Mouse (Mus musculus) cerebellum, adult 8-10 months (tissue): ENCODE measurements around the gene Stard10.

ENCODE experiments used
- DNase-seq: peaks from one replicate; pipeline ENCODE4 v3.0.0; 2022

Gene Stard10

DNA sequence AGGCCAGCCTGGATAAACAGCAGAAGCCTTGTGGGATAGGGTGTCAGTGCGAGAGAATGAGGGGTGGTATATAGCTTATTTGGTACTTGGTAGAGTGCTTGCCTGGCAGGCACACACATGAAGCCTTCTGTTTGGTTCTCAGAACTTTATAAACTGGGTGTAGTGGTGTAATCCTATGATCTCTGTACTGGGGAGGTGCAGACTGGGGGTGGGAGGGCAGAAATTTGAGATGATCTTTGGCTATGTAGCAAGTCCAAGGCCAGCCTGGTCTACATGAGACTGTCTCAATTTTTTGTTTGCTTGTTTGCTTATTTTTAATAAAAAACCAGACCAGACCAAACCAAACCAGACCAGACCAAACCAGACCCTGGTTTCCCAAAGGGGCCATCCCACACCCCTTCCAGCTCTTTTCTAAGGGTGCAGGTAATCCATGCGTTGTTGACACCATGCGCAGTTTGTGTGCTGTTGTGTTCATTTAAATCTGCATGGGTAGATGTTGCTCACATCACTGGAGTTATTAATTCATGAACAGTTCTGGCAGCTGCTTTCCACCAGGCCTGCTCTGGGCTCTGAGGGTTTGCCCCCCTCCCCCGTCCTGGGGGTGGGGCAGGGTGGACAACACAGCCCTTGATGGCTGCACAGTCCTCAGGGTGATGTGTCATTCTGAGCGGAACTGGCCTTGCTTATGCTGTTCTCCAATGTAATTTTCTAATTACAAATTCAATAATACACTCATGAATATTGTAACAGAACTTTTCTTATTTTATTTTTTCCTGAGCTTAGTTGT is 15.4 kb downstream of the Stard10 start:
- no peak for DNase-seq

DNA sequence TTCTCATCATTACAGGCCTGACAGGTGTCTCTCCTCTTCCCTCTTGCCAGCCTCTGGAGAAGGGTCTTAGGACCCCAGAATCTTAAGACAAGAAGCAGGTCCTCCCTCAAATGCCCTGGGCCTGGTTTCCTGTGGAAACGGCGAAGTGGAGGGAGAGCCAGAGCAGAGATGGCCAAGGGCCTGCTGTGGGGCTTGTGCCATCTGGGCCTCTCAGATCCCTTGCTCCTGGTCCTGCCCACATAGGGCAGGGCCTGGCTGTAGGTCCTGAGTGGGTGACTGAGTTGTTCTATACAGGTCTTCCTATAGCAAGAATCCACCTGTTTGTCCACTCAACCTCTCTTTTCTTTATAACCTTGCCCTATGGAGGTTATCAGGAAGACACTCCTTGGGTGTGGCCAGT is 18.3 kb downstream of the Stard10 start:
- peak; percentile 48 for DNase-seq

DNA sequence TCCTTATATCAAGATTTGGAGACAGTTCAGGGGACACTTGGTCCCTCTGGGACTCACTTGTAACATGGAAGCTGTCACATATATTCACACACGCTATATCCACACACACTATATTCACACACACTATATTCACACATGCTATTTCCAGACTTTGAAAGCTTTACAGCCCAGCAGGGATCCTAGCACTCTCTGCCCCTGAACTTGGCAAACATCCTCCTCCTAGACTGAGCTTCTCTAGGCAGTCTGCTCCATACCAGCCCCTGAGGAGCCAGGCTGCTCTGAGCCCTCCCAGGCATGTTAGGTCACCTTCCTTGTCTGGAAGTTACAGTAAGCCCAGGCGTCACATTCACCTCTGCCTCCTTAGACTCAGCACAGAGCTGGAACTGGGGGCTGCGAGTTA is 19.8 kb downstream of the Stard10 start:
- no peak for DNase-seq

DNA sequence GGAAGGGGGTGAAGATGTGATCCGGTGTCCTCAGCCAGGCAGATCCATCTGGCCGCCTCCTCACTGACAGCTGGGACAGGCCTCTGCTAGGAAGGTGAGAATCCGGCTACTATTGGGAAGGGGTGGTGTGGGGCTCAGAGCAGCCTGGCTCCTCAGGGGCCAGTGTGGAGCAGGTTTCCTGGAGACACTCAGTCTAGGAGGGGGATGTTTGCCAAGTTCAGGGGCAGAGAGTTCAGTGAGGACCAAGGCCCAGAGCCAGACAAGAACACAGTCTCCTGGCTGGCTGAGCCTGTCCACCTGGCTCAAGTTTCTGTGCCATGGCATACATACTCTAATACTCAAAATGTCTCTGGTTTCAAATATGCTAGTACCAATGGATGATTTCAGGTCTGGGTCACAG is 20.5 kb downstream of the Stard10 start:
- DNase-seq: peak; percentile 61

DNA sequence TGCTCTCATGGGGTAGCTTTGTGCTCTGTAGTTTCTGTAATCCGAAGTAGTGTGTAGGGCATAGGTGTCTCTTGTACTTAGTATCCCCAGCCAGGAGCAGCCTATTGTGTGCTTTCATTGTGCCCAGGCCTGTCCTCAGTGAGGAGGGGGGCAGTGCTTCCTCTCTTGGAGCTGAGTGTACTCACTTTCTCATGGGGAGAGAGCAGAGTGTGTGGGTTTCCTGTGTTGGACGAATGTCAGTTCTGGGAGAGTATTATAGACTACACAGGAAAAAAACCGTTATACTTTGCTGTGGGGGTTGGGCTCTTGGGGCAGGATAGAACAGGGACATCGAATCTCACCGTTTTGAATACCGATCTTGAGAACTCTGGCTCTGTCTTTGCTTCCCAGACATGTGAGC is 24.5 kb downstream of the Stard10 start:
- DNase-seq: no peak

DNA sequence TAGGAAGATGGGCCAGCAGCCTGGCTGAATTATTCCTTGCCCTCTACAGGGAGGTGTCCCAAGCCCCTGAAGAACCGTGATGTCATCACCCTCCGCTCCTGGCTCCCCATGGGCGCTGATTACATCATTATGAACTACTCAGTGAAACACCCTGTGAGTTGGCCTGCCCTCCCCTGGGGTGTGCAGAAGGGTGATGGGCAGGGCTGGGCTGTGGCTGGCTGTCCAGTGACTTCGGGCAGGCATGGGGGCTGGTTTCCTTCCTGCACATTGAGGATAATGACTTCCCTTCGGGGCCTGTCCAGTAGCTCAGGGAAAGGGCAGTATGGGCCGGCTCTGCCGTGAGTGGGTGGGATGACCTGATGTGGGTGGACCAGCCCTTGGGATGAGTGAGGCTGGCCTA is 26.2 kb downstream of the Stard10 start:
- no peak for DNase-seq

DNA sequence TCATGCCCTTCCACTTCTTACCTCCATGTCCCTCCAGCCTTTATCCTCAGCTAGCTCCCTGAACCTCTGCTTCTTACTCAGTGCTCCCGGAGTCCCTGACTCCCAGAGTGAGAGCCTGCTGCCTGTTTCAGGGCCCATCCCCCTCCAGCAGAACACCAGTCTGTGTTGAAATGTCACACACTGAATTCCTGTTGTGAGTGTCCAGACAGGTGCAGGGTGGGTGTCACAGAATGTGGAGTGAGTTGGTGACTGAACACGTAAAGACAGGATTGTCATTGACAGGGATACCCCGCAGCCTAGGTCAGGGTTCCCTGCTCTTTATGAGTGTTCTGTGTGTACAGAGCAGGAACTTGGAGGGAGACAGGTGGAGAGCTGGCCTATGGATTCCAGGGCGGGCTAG is 28.0 kb downstream of the Stard10 start:
- no peak for DNase-seq

DNA sequence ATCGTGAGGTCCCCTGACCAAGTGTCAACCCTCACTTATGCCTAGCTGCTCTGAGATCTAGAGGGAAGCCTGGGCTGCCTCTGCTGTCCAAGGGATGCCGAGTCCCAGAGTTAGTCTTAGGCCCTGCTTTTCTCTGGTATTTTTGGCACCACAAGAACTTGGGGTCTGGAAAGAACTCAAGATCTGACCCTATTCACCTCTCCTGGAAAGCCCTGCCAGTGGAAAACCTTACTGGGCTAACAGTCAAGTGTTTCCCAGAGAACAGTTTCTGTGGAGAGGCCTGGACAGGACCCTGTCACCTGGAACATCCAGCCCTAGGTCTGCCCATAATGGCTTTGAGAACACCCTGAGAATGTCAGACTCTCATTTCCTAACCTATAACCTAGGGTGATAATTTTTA is 30.1 kb downstream of the Stard10 start:
- DNase-seq: no peak

DNA sequence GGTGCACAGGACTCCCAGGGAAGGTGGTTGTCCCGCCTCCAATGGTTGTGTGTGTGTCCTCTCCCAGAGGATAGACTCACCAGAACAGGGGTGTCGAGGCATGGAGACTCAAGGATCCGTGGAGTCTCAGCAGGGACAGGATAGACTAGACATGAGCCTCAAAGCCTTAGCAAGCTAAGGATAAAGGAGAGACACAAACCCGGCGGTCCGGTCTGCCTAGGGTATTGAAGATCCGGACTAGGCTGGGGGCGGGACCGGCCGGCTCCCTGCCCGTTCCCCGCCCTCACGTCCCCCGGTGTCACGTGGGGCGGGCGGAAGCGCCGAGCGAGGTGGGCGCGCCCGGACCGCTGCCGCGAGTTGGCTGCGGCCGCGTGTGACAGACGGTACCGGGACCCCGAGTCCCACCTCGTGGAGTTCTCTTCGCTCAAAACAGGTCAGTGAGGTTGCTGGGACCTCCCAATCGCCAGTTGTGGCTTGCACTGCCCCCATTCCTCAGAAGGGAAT is 30.9 kb downstream of the Stard10 start, which contains the start of gene Arap1:
Gene Arap1 (plus strand): TSS at position 301 of the 504 bp plus-strand sequence.
- no peak for DNase-seq

DNA sequence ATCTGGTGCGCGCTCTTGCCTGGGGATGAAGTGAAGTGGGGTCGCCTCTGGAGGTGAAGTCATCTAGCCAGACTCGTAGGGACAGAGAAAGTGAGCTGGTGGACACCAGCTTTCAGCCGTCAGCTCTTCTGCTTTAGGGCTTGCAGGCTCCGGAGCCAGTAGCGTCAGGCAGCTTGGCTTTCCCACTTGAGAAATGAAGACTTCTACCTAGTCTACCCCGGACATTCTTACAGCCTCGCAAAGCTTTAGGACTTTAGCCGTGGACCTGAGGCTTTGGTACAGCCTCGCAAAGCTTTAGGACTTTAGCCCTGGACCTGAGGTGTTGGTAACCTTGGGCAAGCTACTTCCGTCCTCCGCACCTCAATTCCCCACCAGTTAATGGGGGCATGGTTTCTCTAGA is 31.4 kb downstream of the Stard10 start:
- DNase-seq: no peak

DNA sequence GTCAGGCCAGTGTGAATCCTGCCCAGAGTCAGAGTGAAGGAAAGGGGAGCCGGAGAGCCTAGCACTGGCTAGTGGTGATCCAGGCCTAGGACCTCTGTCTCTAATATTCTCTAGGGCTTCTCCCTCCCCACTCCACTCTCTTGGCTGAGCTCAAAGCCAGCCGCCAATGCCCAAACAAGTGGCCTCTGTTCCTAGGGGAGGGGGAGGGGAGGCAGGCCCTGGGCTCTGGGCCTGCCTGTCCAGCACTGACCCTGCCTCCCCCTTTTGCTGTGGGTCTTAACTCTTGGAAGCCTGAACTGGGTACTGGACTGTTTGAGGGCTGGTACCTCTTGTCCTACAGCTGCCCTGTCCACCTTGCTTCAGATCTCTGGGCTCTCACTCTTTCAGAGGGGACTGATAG is 33.0 kb downstream of the Stard10 start:
- DNase-seq: no peak

DNA sequence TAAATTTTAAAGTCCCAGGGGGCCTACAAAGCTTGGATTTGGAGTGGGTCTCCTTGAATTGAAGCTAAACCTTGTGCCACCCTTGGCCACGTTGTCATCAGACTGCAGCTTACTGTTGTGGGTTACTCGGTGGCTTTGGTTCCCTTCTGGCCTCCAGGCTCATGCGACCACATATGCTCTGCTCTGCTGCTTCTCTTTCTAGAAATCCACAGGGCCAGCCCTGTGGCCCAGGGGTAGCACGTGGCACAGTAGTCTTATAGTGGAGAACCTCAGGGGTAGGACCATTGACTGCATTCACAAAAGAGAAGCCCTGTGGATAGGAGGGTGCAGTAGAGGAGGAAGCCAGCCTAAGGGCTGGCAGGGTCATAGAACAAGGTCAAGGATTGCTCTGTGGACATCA is 35.5 kb downstream of the Stard10 start:
- DNase-seq: no peak

DNA sequence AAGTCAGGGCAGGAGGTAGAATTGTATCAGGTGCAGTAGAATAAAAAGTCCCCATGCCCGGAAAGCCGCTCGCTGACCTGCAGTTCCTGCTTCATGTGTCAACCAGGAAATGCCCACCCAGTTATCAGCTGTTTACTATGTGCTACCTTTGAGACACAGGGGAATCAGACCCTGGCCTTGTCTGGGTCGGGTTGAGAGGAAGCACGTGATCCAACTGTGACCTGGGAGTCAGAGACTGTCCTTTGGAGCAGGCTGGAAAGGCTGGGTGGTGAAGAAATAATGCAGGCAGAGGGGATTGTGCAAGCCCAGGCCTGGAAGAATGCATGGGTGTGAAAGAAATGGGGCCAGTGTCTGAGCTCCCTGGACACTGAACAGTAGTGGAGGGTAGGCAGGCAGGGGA is 37.5 kb downstream of the Stard10 start:
- DNase-seq: no peak

DNA sequence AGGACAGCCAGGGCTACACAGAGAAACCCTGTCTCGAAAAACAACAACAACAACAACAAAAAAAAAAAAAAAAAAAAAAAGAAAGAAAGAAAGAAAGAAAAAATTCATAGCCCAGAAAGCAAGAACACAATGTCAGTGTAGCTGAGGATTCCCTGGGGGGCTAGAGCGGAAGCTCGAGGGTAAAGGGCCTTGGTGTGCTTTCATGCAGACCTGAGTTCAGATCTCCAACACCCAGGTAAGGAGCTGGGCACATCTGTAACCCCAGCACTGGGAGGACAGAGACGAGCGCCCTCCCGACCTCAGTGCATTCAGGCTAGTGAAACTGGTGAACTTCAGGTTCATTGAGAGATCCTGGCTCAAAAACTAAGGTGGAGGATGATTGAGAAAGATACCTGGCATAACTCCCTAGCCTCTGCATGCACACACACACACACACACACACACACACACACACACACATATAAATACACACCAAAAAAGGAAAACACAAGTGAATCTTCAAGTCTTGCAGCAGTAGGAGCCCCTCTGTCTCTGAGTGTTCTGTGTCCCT is 38.7 kb downstream of the Stard10 start:
- DNase-seq: no peak

DNA sequence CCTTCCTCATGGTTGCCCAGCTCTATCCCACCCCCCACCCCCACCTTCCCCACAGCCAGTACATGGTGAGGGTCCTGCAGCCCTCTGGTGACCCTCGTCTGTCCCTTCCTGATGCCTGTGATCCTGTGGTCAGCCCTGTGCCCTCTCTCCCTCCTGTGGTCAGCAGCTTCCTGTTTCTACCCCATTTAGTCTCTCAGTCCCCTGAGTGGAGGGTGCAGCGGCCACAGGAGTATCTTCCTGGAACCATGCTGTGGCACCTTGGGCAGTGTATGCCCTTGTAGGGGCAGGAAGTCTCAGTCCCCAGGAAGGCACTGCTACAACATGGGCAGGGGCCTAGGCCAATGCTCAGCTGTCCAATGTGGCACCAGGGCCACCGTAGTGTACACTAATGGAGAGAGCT is 40.0 kb downstream of the Stard10 start:
- no peak for DNase-seq

DNA sequence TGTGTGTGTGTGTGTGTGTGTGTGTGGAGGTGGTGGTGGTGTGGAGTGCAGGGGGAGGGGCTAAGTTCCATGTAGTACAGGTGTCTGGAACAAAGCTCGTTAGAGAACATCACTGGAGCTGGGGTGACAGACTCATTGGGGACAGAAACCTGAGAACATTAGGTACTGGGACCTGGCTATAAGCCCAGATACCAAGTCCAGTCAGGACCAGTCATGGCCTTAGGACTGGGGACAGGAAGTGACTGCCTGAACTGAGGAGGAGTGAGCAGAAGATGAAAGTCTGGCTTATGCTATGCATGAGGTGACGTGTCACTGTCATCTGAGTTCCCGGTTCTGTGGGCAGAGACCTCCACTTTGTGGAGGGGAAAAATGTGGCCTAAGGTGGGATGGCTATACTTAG is 43.5 kb downstream of the Stard10 start:
- no peak for DNase-seq

DNA sequence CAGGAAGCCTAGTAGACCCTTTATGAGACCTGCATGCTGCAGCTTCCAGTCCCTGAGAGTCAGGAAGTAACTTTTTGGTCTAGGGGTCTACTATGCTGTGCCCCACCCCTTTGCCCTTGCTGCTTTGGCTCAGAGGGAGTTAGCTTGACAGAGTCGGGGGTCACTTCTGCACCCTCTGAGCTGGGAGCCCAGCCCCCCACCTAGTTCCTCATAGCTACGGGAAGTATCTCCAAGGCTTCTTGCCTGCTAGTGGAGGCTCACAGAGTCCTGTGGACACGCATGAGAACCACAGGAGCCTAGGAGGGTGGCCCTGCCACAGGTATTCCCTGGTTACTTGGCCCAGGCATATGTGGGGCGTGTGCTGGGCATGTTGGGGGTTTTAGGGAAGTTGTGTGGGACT is 44.1 kb downstream of the Stard10 start:
- no peak for DNase-seq

DNA sequence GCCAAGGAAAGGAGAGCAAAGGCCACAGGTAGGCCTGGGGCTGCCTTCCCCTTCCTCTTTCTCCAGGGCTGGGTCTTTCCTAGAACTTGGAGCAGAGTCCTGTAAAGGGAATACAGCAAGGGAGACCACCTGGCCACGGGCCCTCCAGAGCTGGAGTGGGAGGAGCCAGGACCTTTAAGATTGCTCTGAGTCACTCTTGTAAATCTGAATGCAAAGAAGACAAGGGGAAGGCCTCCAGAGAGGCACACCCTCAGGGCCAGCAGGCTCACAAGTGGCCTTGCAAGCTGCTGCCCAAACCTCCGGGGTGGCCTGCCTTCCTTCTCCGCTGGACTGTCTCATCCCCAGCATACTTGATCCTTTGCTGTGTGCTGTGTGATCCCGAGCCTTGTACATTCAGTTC is 44.9 kb downstream of the Stard10 start:
- DNase-seq: no peak

DNA sequence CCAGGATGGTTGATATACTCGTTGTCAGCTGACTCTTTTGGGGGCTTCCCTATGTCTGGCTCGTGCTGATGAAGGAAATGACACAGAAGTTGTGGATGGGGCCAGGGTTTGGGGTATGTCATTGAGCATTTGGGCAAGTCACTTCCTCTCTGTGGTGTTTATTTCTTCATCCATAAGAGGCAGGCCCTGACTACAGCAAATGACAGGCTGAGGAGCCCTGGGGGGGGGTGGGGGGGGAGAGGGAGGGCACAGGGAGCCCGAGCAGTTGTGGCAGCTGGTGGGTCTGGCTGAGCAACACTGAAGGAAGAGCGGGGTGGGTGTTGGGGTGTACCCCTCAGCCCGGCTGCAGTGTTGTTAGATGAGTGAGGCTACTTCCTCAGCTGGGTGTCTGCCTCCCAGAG is 45.9 kb downstream of the Stard10 start:
- DNase-seq: no peak

DNA sequence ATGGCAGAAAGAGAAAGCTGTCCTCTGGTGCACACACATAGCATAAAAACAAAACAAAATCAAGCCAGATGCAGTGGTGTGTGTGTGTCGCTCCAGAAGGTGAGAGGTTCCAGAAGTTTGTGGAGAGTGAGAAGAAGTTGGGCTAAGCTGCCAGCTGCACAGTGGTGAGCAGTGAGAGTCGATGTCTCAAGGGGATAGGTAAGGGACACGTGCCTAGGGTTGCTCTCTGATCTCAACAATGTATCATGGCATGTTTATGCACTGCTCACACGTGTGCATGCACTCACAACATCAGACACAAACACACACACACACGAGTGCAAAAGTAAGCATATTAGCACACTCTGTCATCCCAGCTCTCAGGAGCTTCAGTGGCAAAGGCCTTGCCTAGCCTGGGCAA is 47.0 kb downstream of the Stard10 start:
- DNase-seq: no peak

DNA sequence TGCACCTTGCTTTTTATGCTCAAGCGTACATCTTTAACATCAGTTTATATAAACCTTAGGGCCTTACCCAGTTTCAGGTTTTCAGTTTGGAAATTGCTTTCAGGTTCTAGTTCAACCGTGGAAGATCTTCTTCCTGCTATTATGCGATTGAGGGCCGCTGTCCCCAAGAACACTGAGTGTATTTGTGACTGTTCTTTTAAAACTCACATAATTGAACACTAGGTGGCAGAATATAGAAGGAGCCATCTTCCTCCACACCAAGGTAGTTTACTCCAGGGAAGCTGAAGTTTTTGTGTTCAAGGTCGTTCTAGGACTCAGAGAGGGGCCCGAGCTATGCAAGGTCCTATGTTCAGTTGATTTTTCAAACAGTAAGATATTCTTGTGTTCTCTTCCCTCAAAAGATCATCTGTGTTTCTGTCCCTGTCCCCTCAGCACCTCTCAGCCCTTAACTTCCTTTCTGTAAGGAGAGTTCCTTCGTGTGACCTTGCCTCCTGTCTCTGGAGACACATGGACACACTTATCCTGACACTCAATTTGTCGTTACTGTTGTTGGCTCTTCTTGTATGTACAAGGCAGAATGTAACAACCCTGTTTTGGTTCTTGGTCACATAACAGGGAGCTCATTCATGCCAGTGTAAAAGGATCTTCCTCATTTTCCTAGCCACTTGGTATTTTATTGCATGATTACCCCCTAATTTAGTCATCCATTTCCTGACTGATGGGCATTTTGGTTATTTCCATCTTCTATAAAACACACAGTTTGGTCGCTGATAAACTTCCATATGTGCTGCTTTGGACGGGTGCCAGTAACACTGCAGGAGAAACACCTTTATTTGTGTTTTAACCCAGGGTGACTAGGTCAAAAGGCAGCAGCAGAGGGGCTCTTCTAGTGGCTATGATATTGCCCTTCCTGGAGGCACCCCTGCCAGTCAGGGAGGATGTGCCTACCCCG is 51.3 kb downstream of the Stard10 start:
- DNase-seq: no peak

DNA sequence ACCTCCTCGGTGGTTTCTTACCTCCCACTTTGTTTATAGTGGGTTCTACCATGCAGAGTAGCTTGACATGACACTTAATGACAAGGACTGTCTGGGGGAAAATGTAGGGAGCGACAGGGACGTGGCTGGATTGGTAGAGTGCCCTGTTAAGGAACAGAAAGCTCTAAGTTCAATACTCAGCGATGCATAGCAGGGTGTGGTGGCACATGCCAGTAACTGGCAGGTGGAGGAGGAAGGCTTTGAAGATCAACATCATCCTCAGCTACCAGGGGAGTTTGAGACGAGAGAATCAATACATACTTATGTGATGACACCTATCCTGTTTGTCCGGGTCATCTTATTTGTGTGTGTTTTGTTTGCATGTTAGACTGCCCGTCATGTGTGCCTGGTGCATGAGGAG is 52.8 kb downstream of the Stard10 start:
- no peak for DNase-seq

DNA sequence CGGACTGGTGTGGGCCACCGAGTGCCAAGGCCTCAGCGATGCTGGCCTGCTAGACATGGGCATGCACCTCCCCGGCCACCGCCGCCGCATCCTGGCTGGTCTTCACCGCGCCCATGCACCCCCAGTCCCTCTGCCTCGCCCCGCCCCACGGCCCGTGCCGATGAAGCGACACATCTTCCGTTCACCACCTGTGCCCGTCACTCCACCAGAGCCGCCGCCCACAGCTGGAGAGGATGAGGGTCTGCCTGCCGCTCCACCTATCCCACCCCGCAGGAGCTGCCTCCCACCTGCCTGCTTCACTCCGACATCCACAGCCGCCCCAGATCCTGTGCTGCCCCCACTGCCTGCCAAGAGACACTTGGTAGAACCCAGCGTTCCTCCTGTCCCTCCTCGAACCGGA is 56.2 kb downstream of the Stard10 start:
- no peak for DNase-seq

DNA sequence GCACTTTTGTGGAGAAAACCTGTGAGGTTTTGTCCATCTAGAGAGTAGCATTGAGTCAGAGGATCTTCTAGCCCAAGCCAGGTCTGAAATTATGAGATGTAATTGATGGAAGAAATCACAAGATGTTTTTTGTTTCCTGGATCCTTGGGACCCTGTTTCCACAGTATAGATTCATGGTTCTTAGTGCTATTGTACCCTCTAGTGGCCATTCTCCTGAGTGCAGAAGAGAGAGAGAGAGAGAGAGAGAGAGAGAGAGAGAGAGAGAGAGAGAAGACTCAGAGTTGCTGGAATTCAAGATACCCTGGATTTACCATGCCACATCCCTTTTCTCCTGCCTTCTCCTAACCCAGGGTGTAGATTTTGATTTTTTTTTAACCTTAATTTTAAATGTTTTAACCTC is 57.3 kb downstream of the Stard10 start:
- peak; percentile 67 for DNase-seq
